Mouse (Mus musculus): ENCODE data around the gene Sugp1. TPM values are rescaled to one million over a fixed set of nuclear protein-coding genes. Genes with fewer than 3 reads are reported as not detected.

The Sugp1 gene
- polyA plus RNA-seq, 1 experiment: 38.4 TPM

DNA sequence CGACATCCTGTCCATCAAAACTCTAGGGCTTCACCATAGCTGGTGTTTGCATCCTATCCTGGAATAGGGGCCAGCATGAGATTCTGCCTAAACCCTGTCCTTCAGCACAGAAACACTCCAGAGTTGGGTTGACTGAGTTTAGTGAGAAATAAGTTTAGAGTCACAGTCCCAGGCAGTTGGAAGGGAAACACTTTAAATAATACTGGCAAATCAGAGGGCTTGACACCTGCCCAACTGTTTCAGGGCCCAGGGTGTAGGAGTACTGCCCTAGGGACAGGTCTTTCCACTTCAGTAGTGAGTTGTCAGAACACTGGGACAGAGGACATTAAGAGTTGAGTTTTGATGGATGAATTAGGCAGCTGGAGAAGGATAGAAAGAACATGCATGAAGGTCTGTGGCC is 43.5 kb downstream of the Sugp1 start:
- Histone ChIP-seq H3K27me3 (ENCODE audit: control insufficient read depth, insufficient read depth, insufficient read length) (peaks cover 34% of the 10 kb centered on the region), H3K36me3 (ENCODE audit: control insufficient read depth, insufficient read depth) (no peaks in the 10 kb centered on the region), H3K4me2 (ENCODE audit: low read depth) (no peak overlapping the region), H3ac (ENCODE audit: control insufficient read depth, insufficient read length) (no peak overlapping the region), H3K4me3 (no peak overlapping the region), H3K79me2 (ENCODE audit: control insufficient read depth, insufficient read depth) (no peaks in the 10 kb centered on the region)
- TF ChIP-seq USF1 (IDR thresholded peaks at IDR 0.05; ENCODE audit: low read depth): no peak
- TF ChIP-seq MYOD1 (IDR thresholded peaks at IDR 0.05; ENCODE audit: control insufficient read depth in 1 of 3, insufficient read length in 2 of 3, low read depth in 2 of 3): no peak
- no peak for TF ChIP-seq SRF (IDR thresholded peaks at IDR 0.05; ENCODE audit: control insufficient read depth, insufficient read length, low read depth)
- no peak for TF ChIP-seq E2F4 (IDR thresholded peaks at IDR 0.05; ENCODE audit: insufficient read depth)
- no peak for TF ChIP-seq MAX (IDR thresholded peaks at IDR 0.05; ENCODE audit: low read depth)
- TF ChIP-seq POLR2A (IDR thresholded peaks at IDR 0.05; ENCODE audit: insufficient read length, low read depth): no peak
- TF ChIP-seq CEBPB (IDR thresholded peaks at IDR 0.05; ENCODE audit: insufficient read depth, poor library complexity, severe bottlenecking): no peak
- TF ChIP-seq MYOG (IDR thresholded peaks at IDR 0.05; ENCODE audit: control insufficient read depth in 1 of 3, insufficient read depth in 1 of 3, insufficient read length in 2 of 3, low read depth in 2 of 3): no peak
- TF ChIP-seq POLR2AphosphoS2 (IDR thresholded peaks at IDR 0.05; ENCODE audit: insufficient read length, low read depth): no peak
- no peak for TF ChIP-seq TCF3 (IDR thresholded peaks at IDR 0.05; ENCODE audit: insufficient read length, low read depth)
- no peak for TF ChIP-seq TCF12 (IDR thresholded peaks at IDR 0.05; ENCODE audit: insufficient read depth, poor library complexity, severe bottlenecking)
- no peak for TF ChIP-seq REST (IDR thresholded peaks at IDR 0.05; ENCODE audit: insufficient read depth, insufficient read length)

DNA sequence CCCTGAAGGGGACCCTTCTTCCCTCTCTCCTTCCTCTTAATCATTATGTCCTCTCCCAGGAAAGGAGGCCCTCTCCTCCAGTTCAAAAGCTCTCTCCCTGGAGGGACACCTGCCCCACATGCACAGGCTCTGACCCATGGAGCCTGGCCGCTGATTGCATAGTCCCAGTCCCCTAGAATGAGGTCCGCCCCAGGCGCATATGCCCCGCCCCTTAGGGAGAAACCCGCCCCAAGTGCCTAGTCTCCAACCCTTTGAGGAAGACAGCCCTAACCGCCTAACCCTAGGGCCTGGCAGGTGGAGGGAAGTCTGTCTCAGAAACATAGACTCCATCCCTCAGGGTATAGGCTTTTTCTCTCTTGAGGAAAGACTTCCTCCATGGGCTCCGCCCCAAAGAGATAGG is 44.6 kb downstream of the Sugp1 start:
- Histone ChIP-seq H3K4me2 (ENCODE audit: low read depth) (no peak overlapping the region), H3ac (ENCODE audit: control insufficient read depth, insufficient read length) (no peak overlapping the region), H3K27me3 (ENCODE audit: control insufficient read depth, insufficient read depth, insufficient read length) (peaks cover 34% of the 10 kb centered on the region), H3K4me3 (no peak overlapping the region), H3K79me2 (ENCODE audit: control insufficient read depth, insufficient read depth) (no peaks in the 10 kb centered on the region), H3K36me3 (ENCODE audit: control insufficient read depth, insufficient read depth) (no peaks in the 10 kb centered on the region)
- TF ChIP-seq MYOD1 (IDR thresholded peaks at IDR 0.05; ENCODE audit: control insufficient read depth in 1 of 3, insufficient read length in 2 of 3, low read depth in 2 of 3) (no peak), MYOG (IDR thresholded peaks at IDR 0.05; ENCODE audit: control insufficient read depth in 1 of 3, insufficient read depth in 1 of 3, insufficient read length in 2 of 3, low read depth in 2 of 3) (no peak), TCF12 (IDR thresholded peaks at IDR 0.05; ENCODE audit: insufficient read depth, poor library complexity, severe bottlenecking) (no peak), REST (IDR thresholded peaks at IDR 0.05; ENCODE audit: insufficient read depth, insufficient read length) (no peak), MAX (IDR thresholded peaks at IDR 0.05; ENCODE audit: low read depth) (no peak), USF1 (IDR thresholded peaks at IDR 0.05; ENCODE audit: low read depth) (no peak), POLR2AphosphoS2 (IDR thresholded peaks at IDR 0.05; ENCODE audit: insufficient read length, low read depth) (no peak), TCF3 (IDR thresholded peaks at IDR 0.05; ENCODE audit: insufficient read length, low read depth) (no peak), CEBPB (IDR thresholded peaks at IDR 0.05; ENCODE audit: insufficient read depth, poor library complexity, severe bottlenecking) (no peak), SRF (IDR thresholded peaks at IDR 0.05; ENCODE audit: control insufficient read depth, insufficient read length, low read depth) (no peak), POLR2A (IDR thresholded peaks at IDR 0.05; ENCODE audit: insufficient read length, low read depth) (no peak), E2F4 (IDR thresholded peaks at IDR 0.05; ENCODE audit: insufficient read depth) (no peak)

DNA sequence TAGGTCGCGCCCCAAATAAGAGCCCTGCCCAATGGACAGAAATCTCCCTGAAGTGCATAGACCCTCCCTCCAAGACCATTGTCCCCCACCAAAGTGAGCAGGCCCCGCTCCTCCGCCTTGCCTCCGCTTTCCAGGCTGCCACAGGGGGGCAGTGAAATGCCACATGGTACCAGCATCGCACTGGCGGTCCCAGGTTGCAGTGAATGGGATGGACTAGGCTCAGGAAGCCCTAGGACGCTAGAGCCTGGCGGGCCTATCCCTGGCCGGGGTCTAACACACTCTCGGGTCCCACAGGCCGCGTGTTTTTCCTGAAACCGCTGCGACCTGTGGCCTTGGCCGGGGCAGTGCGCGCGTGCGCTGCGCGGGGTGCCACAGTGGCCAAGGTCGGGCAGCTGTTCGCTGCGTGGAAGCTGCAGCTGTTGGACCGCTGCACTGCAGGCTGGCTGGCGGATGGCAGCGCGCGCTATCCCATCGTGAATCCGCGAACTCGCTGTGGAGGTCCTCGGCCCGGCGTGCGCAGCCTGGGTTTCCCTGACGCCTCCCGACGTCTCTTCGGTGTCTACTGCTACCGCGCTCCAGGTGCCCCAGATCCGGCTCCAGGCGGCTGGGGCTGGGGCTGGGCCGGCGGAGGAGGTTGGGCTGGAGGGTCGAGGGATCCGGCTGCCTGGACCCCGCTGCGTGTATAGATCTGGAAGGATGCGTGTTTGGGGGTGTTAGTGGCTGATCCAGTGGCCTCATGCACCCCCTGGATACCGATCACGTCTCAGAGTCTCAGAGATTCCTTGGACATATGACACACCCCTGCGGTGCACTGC is 45.4 kb downstream of the Sugp1 start:
- no peaks in the 10 kb centered on the region for H3K36me3 ChIP-seq (ENCODE audit: control insufficient read depth, insufficient read depth)
- H3K4me2 ChIP-seq (ENCODE audit: low read depth): no peak overlapping the region
- no peaks in the 10 kb centered on the region for H3K79me2 ChIP-seq (ENCODE audit: control insufficient read depth, insufficient read depth)
- peaks cover 34% of the 10 kb centered on the region for H3K27me3 ChIP-seq (ENCODE audit: control insufficient read depth, insufficient read depth, insufficient read length)
- TF ChIP-seq MAX (IDR thresholded peaks at IDR 0.05; ENCODE audit: low read depth): no peak
- no peak for TF ChIP-seq SRF (IDR thresholded peaks at IDR 0.05; ENCODE audit: control insufficient read depth, insufficient read length, low read depth)
- no peak for TF ChIP-seq POLR2A (IDR thresholded peaks at IDR 0.05; ENCODE audit: insufficient read length, low read depth)
- no peak for TF ChIP-seq CEBPB (IDR thresholded peaks at IDR 0.05; ENCODE audit: insufficient read depth, poor library complexity, severe bottlenecking)
- no peak for TF ChIP-seq E2F4 (IDR thresholded peaks at IDR 0.05; ENCODE audit: insufficient read depth)
- no peak for TF ChIP-seq USF1 (IDR thresholded peaks at IDR 0.05; ENCODE audit: low read depth)
- TF ChIP-seq MYOD1 (IDR thresholded peaks at IDR 0.05; ENCODE audit: control insufficient read depth in 1 of 3, insufficient read length in 2 of 3, low read depth in 2 of 3): peak in 2 of 3 experiments; percentile 62 to 66
- TF ChIP-seq MYOG (IDR thresholded peaks at IDR 0.05; ENCODE audit: control insufficient read depth in 1 of 3, insufficient read depth in 1 of 3, insufficient read length in 2 of 3, low read depth in 2 of 3): peak in 2 of 3 experiments; percentile 52 to 88
- TF ChIP-seq TCF3 (IDR thresholded peaks at IDR 0.05; ENCODE audit: insufficient read length, low read depth): no peak
- no peak overlapping the region for H3ac ChIP-seq (ENCODE audit: control insufficient read depth, insufficient read length)
- no peak overlapping the region for H3K4me3 ChIP-seq

DNA sequence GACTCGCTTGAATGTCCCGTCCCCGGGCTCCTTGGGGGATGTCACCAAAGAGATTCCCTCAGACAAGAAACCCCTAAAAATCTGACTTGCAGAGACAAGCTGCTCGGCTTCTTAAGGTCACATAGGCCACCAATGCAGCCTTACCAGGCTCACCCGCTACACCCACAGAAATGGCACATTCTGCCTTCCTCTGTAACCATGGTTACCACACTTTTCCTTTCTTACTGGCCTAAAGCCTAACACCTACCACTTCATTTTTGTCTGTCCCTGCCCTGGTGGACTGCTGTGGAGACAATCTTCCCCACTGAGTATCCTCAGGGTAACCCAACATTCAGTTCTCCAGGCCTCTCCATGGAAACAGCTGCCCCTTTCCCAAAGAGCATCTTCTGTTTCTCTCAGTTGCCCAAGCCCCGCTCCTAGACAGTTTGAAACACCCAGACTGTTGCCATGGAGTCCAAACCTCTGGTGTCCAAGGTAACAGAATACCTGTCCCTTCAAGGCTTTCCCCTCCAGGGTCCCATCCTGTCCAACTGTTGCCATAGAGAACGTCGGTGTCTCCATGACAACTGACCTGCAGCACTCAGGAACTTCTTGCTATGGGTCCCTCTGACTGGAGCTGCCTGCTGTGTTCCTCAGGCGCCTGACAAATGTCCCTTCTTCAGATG is 46.8 kb downstream of the Sugp1 start:
- Histone ChIP-seq H3K27me3 (ENCODE audit: control insufficient read depth, insufficient read depth, insufficient read length) (peaks cover 27% of the 10 kb centered on the region), H3K4me3 (no peak overlapping the region), H3K36me3 (ENCODE audit: control insufficient read depth, insufficient read depth) (no peaks in the 10 kb centered on the region), H3K79me2 (ENCODE audit: control insufficient read depth, insufficient read depth) (no peaks in the 10 kb centered on the region), H3K4me2 (ENCODE audit: low read depth) (no peak overlapping the region), H3ac (ENCODE audit: control insufficient read depth, insufficient read length) (no peak overlapping the region)
- TF ChIP-seq E2F4 (IDR thresholded peaks at IDR 0.05; ENCODE audit: insufficient read depth): no peak
- no peak for TF ChIP-seq REST (IDR thresholded peaks at IDR 0.05; ENCODE audit: insufficient read depth, insufficient read length)
- no peak for TF ChIP-seq POLR2A (IDR thresholded peaks at IDR 0.05; ENCODE audit: insufficient read length, low read depth)
- no peak for TF ChIP-seq USF1 (IDR thresholded peaks at IDR 0.05; ENCODE audit: low read depth)
- no peak for TF ChIP-seq MYOD1 (IDR thresholded peaks at IDR 0.05; ENCODE audit: control insufficient read depth in 1 of 3, insufficient read length in 2 of 3, low read depth in 2 of 3)
- no peak for TF ChIP-seq MYOG (IDR thresholded peaks at IDR 0.05; ENCODE audit: control insufficient read depth in 1 of 3, insufficient read depth in 1 of 3, insufficient read length in 2 of 3, low read depth in 2 of 3)
- no peak for TF ChIP-seq CEBPB (IDR thresholded peaks at IDR 0.05; ENCODE audit: insufficient read depth, poor library complexity, severe bottlenecking)
- no peak for TF ChIP-seq SRF (IDR thresholded peaks at IDR 0.05; ENCODE audit: control insufficient read depth, insufficient read length, low read depth)
- no peak for TF ChIP-seq MAX (IDR thresholded peaks at IDR 0.05; ENCODE audit: low read depth)
